Mouse (Mus musculus): ENCODE measurements at regions not wholly inside any gene's neighbourhood (a gene's known extent, or its start where the extent isn't known, plus 50 kb on each side); places are given as distances from the start of the nearest gene placed in this dataset.

- ATAC-seq (ENCODE audit: extremely low read depth, insufficient number of reproducible peaks, low FRiP score, poor library complexity, severe bottlenecking) (no peak), DNase-seq (ENCODE audit: low spot score) (no peak)
- Histone ChIP-seq H3K36me3 (replicated peaks) (no peaks in the 10 kb centered on the region), H3K9me3 (replicated peaks) (no peaks in the 10 kb centered on the region), H3K4me3 (ENCODE audit: low read depth, low read length) (no peak overlapping the region), H3K27me3 (ENCODE audit: insufficient read depth, low read length) (peaks cover 7% of the 10 kb centered on the region; the same call in 1 of the 2 replicates), H3K4me1 (ENCODE audit: insufficient read depth, low read depth, low read length) (no peaks in the 10 kb centered on the region)
- TF ChIP-seq GATA2 (IDR thresholded peaks at IDR 0.05; ENCODE audit: borderline replicate concordance, low read depth, low read length) (no peak), TAL1 (conservative IDR thresholded peaks at IDR 0.05; ENCODE audit: low read depth, low read length) (no peak), POLR2AphosphoS5 (IDR thresholded peaks at IDR 0.05; ENCODE audit: insufficient replicate concordance, low read depth, low read length) (no peak), GATA1 (IDR thresholded peaks at IDR 0.05; ENCODE audit: borderline replicate concordance, low read length) (no peak), CTCF (IDR thresholded peaks at IDR 0.05; ENCODE audit: low read depth, low read length) (no peak)
These were observed 153.5 kb downstream of the Spata18 start for GRCm38 (mm10) chr5:73804556-73805230.

GRCm38 (mm10) chr5:73810660-73811059 is 159.5 kb downstream of the Spata18 start:
- H3K27me3 ChIP-seq (ENCODE audit: insufficient read depth, low read length): peaks cover 9% of the 10 kb centered on the region
- H3K4me3 ChIP-seq (ENCODE audit: low read depth, low read length): no peak overlapping the region
- H3K9me3 ChIP-seq (replicated peaks): no peaks in the 10 kb centered on the region
- no peak for ATAC-seq (ENCODE audit: extremely low read depth, insufficient number of reproducible peaks, low FRiP score, poor library complexity, severe bottlenecking)
- no peaks in the 10 kb centered on the region for H3K4me1 ChIP-seq (ENCODE audit: insufficient read depth, low read depth, low read length)
- DNase-seq (ENCODE audit: low spot score): no peak
- no peaks in the 10 kb centered on the region for H3K36me3 ChIP-seq (replicated peaks)
- TF ChIP-seq POLR2AphosphoS5 (IDR thresholded peaks at IDR 0.05; ENCODE audit: insufficient replicate concordance, low read depth, low read length) (no peak), GATA1 (IDR thresholded peaks at IDR 0.05; ENCODE audit: borderline replicate concordance, low read length) (no peak), GATA2 (IDR thresholded peaks at IDR 0.05; ENCODE audit: borderline replicate concordance, low read depth, low read length) (no peak), TAL1 (conservative IDR thresholded peaks at IDR 0.05; ENCODE audit: low read depth, low read length) (no peak), CTCF (IDR thresholded peaks at IDR 0.05; ENCODE audit: low read depth, low read length) (no peak)

- no peaks in the 10 kb centered on the region for H3K36me3 ChIP-seq (replicated peaks)
- no peak overlapping the region for H3K4me3 ChIP-seq (ENCODE audit: low read depth, low read length)
- TF ChIP-seq CTCF (IDR thresholded peaks at IDR 0.05; ENCODE audit: low read depth, low read length): no peak
- TF ChIP-seq TAL1 (conservative IDR thresholded peaks at IDR 0.05; ENCODE audit: low read depth, low read length): no peak
- no peak for TF ChIP-seq POLR2AphosphoS5 (IDR thresholded peaks at IDR 0.05; ENCODE audit: insufficient replicate concordance, low read depth, low read length)
- no peak for TF ChIP-seq GATA1 (IDR thresholded peaks at IDR 0.05; ENCODE audit: borderline replicate concordance, low read length)
- TF ChIP-seq GATA2 (IDR thresholded peaks at IDR 0.05; ENCODE audit: borderline replicate concordance, low read depth, low read length): no peak
- H3K27me3 ChIP-seq (ENCODE audit: insufficient read depth, low read length): peaks cover 6% of the 10 kb centered on the region
- no peaks in the 10 kb centered on the region for H3K9me3 ChIP-seq (replicated peaks)
- no peak for ATAC-seq (ENCODE audit: extremely low read depth, insufficient number of reproducible peaks, low FRiP score, poor library complexity, severe bottlenecking)
- no peaks in the 10 kb centered on the region for H3K4me1 ChIP-seq (ENCODE audit: insufficient read depth, low read depth, low read length)
- DNase-seq (ENCODE audit: low spot score): no peak
These were observed 159.9 kb downstream of the Spata18 start for GRCm38 (mm10) chr5:73811094-73811521.

- peaks cover 5% of the 10 kb centered on the region; the same call in 1 of the 2 replicates for H3K27me3 ChIP-seq (ENCODE audit: insufficient read depth, low read length)
- DNase-seq (ENCODE audit: low spot score): no peak
- H3K4me3 ChIP-seq (ENCODE audit: low read depth, low read length): no peak overlapping the region
- no peaks in the 10 kb centered on the region for H3K9me3 ChIP-seq (replicated peaks)
- H3K4me1 ChIP-seq (ENCODE audit: insufficient read depth, low read depth, low read length): no peaks in the 10 kb centered on the region
- no peaks in the 10 kb centered on the region for H3K36me3 ChIP-seq (replicated peaks)
- TF ChIP-seq CTCF (IDR thresholded peaks at IDR 0.05; ENCODE audit: low read depth, low read length) (no peak), POLR2AphosphoS5 (IDR thresholded peaks at IDR 0.05; ENCODE audit: insufficient replicate concordance, low read depth, low read length) (no peak), TAL1 (conservative IDR thresholded peaks at IDR 0.05; ENCODE audit: low read depth, low read length) (no peak), GATA2 (IDR thresholded peaks at IDR 0.05; ENCODE audit: borderline replicate concordance, low read depth, low read length) (no peak), GATA1 (IDR thresholded peaks at IDR 0.05; ENCODE audit: borderline replicate concordance, low read length) (no peak)
- ATAC-seq (ENCODE audit: extremely low read depth, insufficient number of reproducible peaks, low FRiP score, poor library complexity, severe bottlenecking): no peak
These were observed 164.6 kb downstream of the Spata18 start for GRCm38 (mm10) chr5:73815752-73816151.

GRCm38 (mm10) chr5:73817180-73817579 is 166.0 kb downstream of the Spata18 start:
- TF ChIP-seq CTCF (IDR thresholded peaks at IDR 0.05; ENCODE audit: low read depth, low read length) (no peak), POLR2AphosphoS5 (IDR thresholded peaks at IDR 0.05; ENCODE audit: insufficient replicate concordance, low read depth, low read length) (no peak), GATA2 (IDR thresholded peaks at IDR 0.05; ENCODE audit: borderline replicate concordance, low read depth, low read length) (no peak), GATA1 (IDR thresholded peaks at IDR 0.05; ENCODE audit: borderline replicate concordance, low read length) (no peak), TAL1 (conservative IDR thresholded peaks at IDR 0.05; ENCODE audit: low read depth, low read length) (no peak)
- H3K4me3 ChIP-seq (ENCODE audit: low read depth, low read length): no peak overlapping the region
- peaks cover 7% of the 10 kb centered on the region; the same call in 1 of the 2 replicates for H3K27me3 ChIP-seq (ENCODE audit: insufficient read depth, low read length)
- no peaks in the 10 kb centered on the region for H3K36me3 ChIP-seq (replicated peaks)
- ATAC-seq (ENCODE audit: extremely low read depth, insufficient number of reproducible peaks, low FRiP score, poor library complexity, severe bottlenecking): no peak
- no peak for DNase-seq (ENCODE audit: low spot score)
- H3K9me3 ChIP-seq (replicated peaks): no peaks in the 10 kb centered on the region
- no peaks in the 10 kb centered on the region for H3K4me1 ChIP-seq (ENCODE audit: insufficient read depth, low read depth, low read length)

GRCm38 (mm10) chr5:73821956-73822545 is 170.9 kb downstream of the Spata18 start:
- Histone ChIP-seq H3K9me3 (replicated peaks) (no peaks in the 10 kb centered on the region), H3K36me3 (replicated peaks) (no peaks in the 10 kb centered on the region), H3K27me3 (ENCODE audit: insufficient read depth, low read length) (peaks cover 8% of the 10 kb centered on the region; the same call in 1 of the 2 replicates), H3K4me1 (ENCODE audit: insufficient read depth, low read depth, low read length) (no peaks in the 10 kb centered on the region), H3K4me3 (ENCODE audit: low read depth, low read length) (no peak overlapping the region)
- DNase-seq (ENCODE audit: low spot score) (no peak), ATAC-seq (ENCODE audit: extremely low read depth, insufficient number of reproducible peaks, low FRiP score, poor library complexity, severe bottlenecking) (no peak)
- TF ChIP-seq GATA1 (IDR thresholded peaks at IDR 0.05; ENCODE audit: borderline replicate concordance, low read length): no peak
- TF ChIP-seq POLR2AphosphoS5 (IDR thresholded peaks at IDR 0.05; ENCODE audit: insufficient replicate concordance, low read depth, low read length): no peak
- no peak for TF ChIP-seq CTCF (IDR thresholded peaks at IDR 0.05; ENCODE audit: low read depth, low read length)
- no peak for TF ChIP-seq TAL1 (conservative IDR thresholded peaks at IDR 0.05; ENCODE audit: low read depth, low read length)

Data from G1E (cell line).